Mouse (Mus musculus): ENCODE results near the gene Ms4a6c. TPM values are rescaled to one million over a fixed set of nuclear protein-coding genes. Genes with fewer than 3 reads are reported as not detected.

Ms4a6c gene
- total and polyA plus RNA-seq, 2 experiments from 2014 or later, result 2.3 to 3.3 TPM

DNA sequence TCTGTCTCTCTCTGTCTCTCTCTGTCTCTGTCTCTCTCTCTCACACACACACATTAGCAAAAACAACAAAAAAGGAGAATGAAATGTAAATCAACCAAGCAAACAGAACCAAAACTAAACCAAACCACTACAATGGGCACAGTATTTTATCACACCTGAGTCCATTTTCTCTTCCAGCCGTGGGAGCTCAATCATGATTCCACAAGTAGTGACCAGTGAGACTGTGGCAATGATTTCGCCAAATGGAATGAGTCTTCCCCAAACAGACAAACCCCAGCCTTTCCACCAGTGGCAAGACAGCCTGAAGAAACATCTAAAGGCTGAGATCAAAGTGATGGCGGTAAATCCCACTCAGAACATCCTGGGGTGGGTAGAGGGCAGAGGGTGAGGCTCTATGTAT lies 51.0 kb downstream of the Ms4a6c start:
- Histone ChIP-seq H3K27me3 (ENCODE audit: insufficient read depth, low read length) (no peaks in the 10 kb centered on the region), H3K9me3 (ENCODE audit: low read length) (no peaks in the 10 kb centered on the region), H3K27ac (no peak overlapping the region), H3K4me1 (ENCODE audit: insufficient read depth, low read length) (no peaks in the 10 kb centered on the region), H3K4me3 (ENCODE audit: low read length) (no peak overlapping the region), H3K9ac (replicated peaks; ENCODE audit: low read length) (no peak overlapping the region), H3K36me3 (ENCODE audit: insufficient read depth, low read length) (no peaks in the 10 kb centered on the region), H3K4me2 (ENCODE audit: low read depth, low read length) (no peak overlapping the region)
- 86% methylated on average over 3 of the region's 3 CpGs for WGBS
- TF ChIP-seq CTCF (IDR thresholded peaks at IDR 0.05; ENCODE audit: low read depth), result no peak
- ATAC-seq (no peak), DNase-seq (ENCODE audit: low spot score) (no peak)

Other genes with a start within 250 kb of the Ms4a6c start
- gene Ms4a12, start 236.9 kb upstream of the Ms4a6c start, total RNA-seq (2014; rRNA removed), result not detected in 2 replicates
- not detected in 2 replicates for gene Ms4a12, start 236.9 kb upstream of the Ms4a6c start, polyA plus RNA-seq (2015; fragmentation: Nextera tagmentation; extraction: Ambion mirVana)
- not detected in 2 replicates for gene Ms4a1, start 203.1 kb upstream of the Ms4a6c start, total RNA-seq (2014; rRNA removed)
- not detected in 2 replicates for gene Ms4a1, start 203.1 kb upstream of the Ms4a6c start, polyA plus RNA-seq (2015; fragmentation: Nextera tagmentation; extraction: Ambion mirVana)
- not detected in 2 replicates for gene Ms4a5, start 185.5 kb upstream of the Ms4a6c start, total RNA-seq (2014; rRNA removed)
- gene Ms4a5, start 185.5 kb upstream of the Ms4a6c start, polyA plus RNA-seq (2015; fragmentation: Nextera tagmentation; extraction: Ambion mirVana), result not detected in 2 replicates
- gene Ms4a14, start 154.9 kb upstream of the Ms4a6c start, total RNA-seq (2014; rRNA removed), result not detected in 2 replicates
- not detected in 2 replicates for gene Ms4a14, start 154.9 kb upstream of the Ms4a6c start, polyA plus RNA-seq (2015; fragmentation: Nextera tagmentation; extraction: Ambion mirVana)
- gene Ms4a7, start 133.2 kb upstream of the Ms4a6c start, total RNA-seq (2014; rRNA removed), result 0.10 and 0.22 TPM in 2 replicates
- gene Ms4a7, start 133.2 kb upstream of the Ms4a6c start, polyA plus RNA-seq (2015; fragmentation: Nextera tagmentation; extraction: Ambion mirVana), result 2.3 and 3.9 TPM in 2 replicates
- 1.5 and 2.3 TPM in 2 replicates for gene Ms4a4a, start 93.8 kb upstream of the Ms4a6c start, total RNA-seq (2014; rRNA removed)
- 2.1 and 2.6 TPM in 2 replicates for gene Ms4a4a, start 93.8 kb upstream of the Ms4a6c start, polyA plus RNA-seq (2015; fragmentation: Nextera tagmentation; extraction: Ambion mirVana)
- not detected in 2 replicates for gene Ms4a4c, start 64.6 kb upstream of the Ms4a6c start, total RNA-seq (2014; rRNA removed)
- 0.20 and 0.23 TPM in 2 replicates for gene Ms4a4c, start 64.6 kb upstream of the Ms4a6c start, polyA plus RNA-seq (2015; fragmentation: Nextera tagmentation; extraction: Ambion mirVana)
- gene Ms4a4b, start 25.8 kb upstream of the Ms4a6c start, total RNA-seq (2014; rRNA removed), result not detected in 2 replicates
- gene Ms4a4b, start 25.8 kb upstream of the Ms4a6c start, polyA plus RNA-seq (2015; fragmentation: Nextera tagmentation; extraction: Ambion mirVana), result not detected in 2 replicates
- not detected in 2 replicates for gene Gm8369, start 16.6 kb downstream of the Ms4a6c start, total RNA-seq (2014; rRNA removed)
- not detected in 2 replicates for gene Gm8369, start 16.6 kb downstream of the Ms4a6c start, polyA plus RNA-seq (2015; fragmentation: Nextera tagmentation; extraction: Ambion mirVana)
- gene Ms4a6b, start 47.1 kb downstream of the Ms4a6c start, total RNA-seq (2014; rRNA removed), result 3.1 and 8.7 TPM in 2 replicates
- 2.3 and 2.6 TPM in 2 replicates for gene Ms4a6b, start 47.1 kb downstream of the Ms4a6c start, polyA plus RNA-seq (2015; fragmentation: Nextera tagmentation; extraction: Ambion mirVana)
- not detected in 2 replicates for gene Ms4a4d, start 67.4 kb downstream of the Ms4a6c start, total RNA-seq (2014; rRNA removed)
- gene Ms4a4d, start 67.4 kb downstream of the Ms4a6c start, polyA plus RNA-seq (2015; fragmentation: Nextera tagmentation; extraction: Ambion mirVana), result not detected in 2 replicates
- 3.0 and 3.2 TPM in 2 replicates for gene Ms4a6d, start 135.5 kb downstream of the Ms4a6c start, total RNA-seq (2014; rRNA removed)
- gene Ms4a6d, start 135.5 kb downstream of the Ms4a6c start, polyA plus RNA-seq (2015; fragmentation: Nextera tagmentation; extraction: Ambion mirVana), result 2.3 and 3.0 TPM in 2 replicates
- gene Ms4a2, start 154.4 kb downstream of the Ms4a6c start, total RNA-seq (2014; rRNA removed), result 3.7 TPM in 1 of 2 replicates, not detected in the other
- gene Ms4a2, start 154.4 kb downstream of the Ms4a6c start, polyA plus RNA-seq (2015; fragmentation: Nextera tagmentation; extraction: Ambion mirVana), result 0.19 and 0.36 TPM in 2 replicates
- gene Ms4a3, start 171.5 kb downstream of the Ms4a6c start, total RNA-seq (2014; rRNA removed), result not detected in 2 replicates
- gene Ms4a3, start 171.5 kb downstream of the Ms4a6c start, polyA plus RNA-seq (2015; fragmentation: Nextera tagmentation; extraction: Ambion mirVana), result not detected in 2 replicates
- not detected in 2 replicates for gene Oosp2, start 191.2 kb downstream of the Ms4a6c start, total RNA-seq (2014; rRNA removed)
- not detected in 2 replicates for gene Oosp2, start 191.2 kb downstream of the Ms4a6c start, polyA plus RNA-seq (2015; fragmentation: Nextera tagmentation; extraction: Ambion mirVana)
- gene Oosp1, start 221.8 kb downstream of the Ms4a6c start, total RNA-seq (2014; rRNA removed), result not detected in 2 replicates
- gene Oosp1, start 221.8 kb downstream of the Ms4a6c start, polyA plus RNA-seq (2015; fragmentation: Nextera tagmentation; extraction: Ambion mirVana), result not detected in 2 replicates
- not detected in 2 replicates for gene Oosp3, start 227.7 kb downstream of the Ms4a6c start, total RNA-seq (2014; rRNA removed)
- not detected in 2 replicates for gene Oosp3, start 227.7 kb downstream of the Ms4a6c start, polyA plus RNA-seq (2015; fragmentation: Nextera tagmentation; extraction: Ambion mirVana)

Data from hindbrain, postnatal 0 days (tissue).